Mouse (Mus musculus): ENCODE measurements at regions not wholly inside any gene's neighbourhood (a gene's known extent, or its start where the extent isn't known, plus 50 kb on each side); places are given as distances from the start of the nearest gene placed in this dataset.

GRCm38 (mm10) chr15:36380461-36381227, 626.9 kb downstream of the Zfp706 start:
- DNase-seq (ENCODE audit: low spot score): no peak

- DNase-seq (ENCODE audit: low spot score): no peak
Observed at GRCm38 (mm10) chr15:36378640-36379039, 628.9 kb downstream of the Zfp706 start.

GRCm38 (mm10) chr15:36376551-36376950, 631.0 kb downstream of the Zfp706 start:
- DNase-seq (ENCODE audit: low spot score): no peak

GRCm38 (mm10) chr15:36375549-36375885, 632.1 kb downstream of the Zfp706 start:
- no peak for DNase-seq (ENCODE audit: low spot score)

- DNase-seq (ENCODE audit: low spot score): peak; percentile 80
Observed at GRCm38 (mm10) chr15:36374732-36375548, 632.6 kb downstream of the Zfp706 start.

GRCm38 (mm10) chr15:36373900-36374611, 633.5 kb downstream of the Zfp706 start:
- no peak for DNase-seq (ENCODE audit: low spot score)

GRCm38 (mm10) chr15:36373481-36373880, 634.1 kb downstream of the Zfp706 start:
- no peak for DNase-seq (ENCODE audit: low spot score)

GRCm38 (mm10) chr15:36371382-36371781, 636.2 kb downstream of the Zfp706 start:
- no peak for DNase-seq (ENCODE audit: low spot score)

- no peak for DNase-seq (ENCODE audit: low spot score)
Observed at GRCm38 (mm10) chr15:36370906-36371305, 636.7 kb downstream of the Zfp706 start.

- DNase-seq (ENCODE audit: low spot score): no peak
Observed at GRCm38 (mm10) chr15:36367296-36367695, 640.3 kb downstream of the Zfp706 start.

GRCm38 (mm10) chr15:36364757-36365156, 642.8 kb downstream of the Zfp706 start:
- DNase-seq (ENCODE audit: low spot score): no peak

- DNase-seq (ENCODE audit: low spot score): peak; percentile 54
Observed at GRCm38 (mm10) chr15:36364062-36364461, 643.5 kb downstream of the Zfp706 start.

- DNase-seq (ENCODE audit: low spot score): no peak
Observed at GRCm38 (mm10) chr15:36362911-36363565, 644.5 kb downstream of the Zfp706 start.

- no peak for DNase-seq (ENCODE audit: low spot score)
Observed at GRCm38 (mm10) chr15:36361522-36362148, 645.9 kb downstream of the Zfp706 start.

GRCm38 (mm10) chr15:36360694-36361521, 646.7 kb downstream of the Zfp706 start:
- no peak for DNase-seq (ENCODE audit: low spot score)

GRCm38 (mm10) chr15:36355851-36356250, 651.7 kb downstream of the Zfp706 start:
- DNase-seq (ENCODE audit: low spot score): no peak

- DNase-seq (ENCODE audit: low spot score): no peak
Observed at GRCm38 (mm10) chr15:36354545-36354944, 653.0 kb downstream of the Zfp706 start.

GRCm38 (mm10) chr15:36353793-36354192, 653.8 kb downstream of the Zfp706 start:
- DNase-seq (ENCODE audit: low spot score): no peak

- no peak for DNase-seq (ENCODE audit: low spot score)
Observed at GRCm38 (mm10) chr15:36352929-36353328, 654.6 kb downstream of the Zfp706 start.

GRCm38 (mm10) chr15:36351693-36352092, 655.9 kb downstream of the Zfp706 start:
- DNase-seq (ENCODE audit: low spot score): no peak

GRCm38 (mm10) chr15:36348348-36348747, 659.2 kb downstream of the Zfp706 start:
- DNase-seq (ENCODE audit: low spot score): no peak
